In the genomic region with DNA sequence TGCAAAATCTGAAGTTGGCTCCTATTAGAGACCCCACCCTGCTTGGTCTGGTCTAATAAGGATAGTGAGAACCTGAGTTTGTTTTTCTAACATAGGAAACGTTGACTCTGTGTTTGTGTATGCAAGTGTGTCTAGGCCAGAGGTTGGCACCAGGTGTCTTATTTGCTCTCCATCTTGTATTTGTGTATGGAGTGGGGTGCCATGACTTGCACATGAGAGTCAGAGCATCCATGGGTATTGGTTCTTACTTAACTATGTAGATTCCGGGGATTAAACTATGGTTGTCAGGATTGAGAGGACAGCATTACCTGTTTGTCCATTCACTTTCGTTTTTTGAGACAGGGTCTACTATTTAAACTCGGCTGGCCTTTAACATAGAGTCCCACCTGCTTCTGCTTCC, we compare ENCODE assay signal across 24 mouse cellular contexts.
"Had no signal": no experiment of that assay in that cellular context is flagged by ENCODE, and none has a peak within 500 bp of the region (broad histone marks: within the 10 kb centered on the region; RNA-seq: fewer than 3 reads in every experiment).

No protein-coding gene starts in this region.

- H3K4me1 ChIP-seq: heart, embryonic 10.5 days; heart, embryonic 12.5 days; hindbrain, embryonic 15.5 days; intestine, embryonic 15.5 days; kidney, embryonic 15.5 days; limb, embryonic 13.5 days; limb, embryonic 15.5 days; liver, embryonic 12.5 days had no signal

- H3K27me3 ChIP-seq: heart, embryonic 12.5 days; hindbrain, embryonic 13.5 days; hindbrain, embryonic 15.5 days; intestine, embryonic 15.5 days; kidney, embryonic 15.5 days; limb, embryonic 13.5 days; limb, embryonic 15.5 days; liver, embryonic 12.5 days had no signal

- H3K4me3 ChIP-seq: heart, embryonic 10.5 days; heart, embryonic 12.5 days; hindbrain, embryonic 13.5 days; hindbrain, embryonic 15.5 days; intestine, embryonic 15.5 days; kidney, embryonic 15.5 days; limb, embryonic 13.5 days; limb, embryonic 15.5 days; liver, embryonic 12.5 days had no signal

- H3K27ac ChIP-seq: heart, embryonic 10.5 days; hindbrain, embryonic 13.5 days; hindbrain, embryonic 15.5 days; hindbrain, postnatal 0 days; intestine, embryonic 15.5 days; kidney, embryonic 15.5 days; kidney, postnatal 0 days; limb, embryonic 13.5 days; limb, embryonic 15.5 days; liver, embryonic 12.5 days; liver, embryonic 14.5 days had no signal

- ATAC-seq: hindbrain, postnatal 0 days; intestine, embryonic 15.5 days; liver, embryonic 12.5 days had no signal

- H3K4me2 ChIP-seq: heart, embryonic 12.5 days; hindbrain, embryonic 13.5 days; hindbrain, embryonic 15.5 days; intestine, embryonic 15.5 days; kidney, embryonic 15.5 days; limb, embryonic 13.5 days; limb, embryonic 15.5 days; liver, embryonic 12.5 days had no signal

- H3K9me3 ChIP-seq: heart, embryonic 10.5 days; heart, embryonic 12.5 days; hindbrain, embryonic 13.5 days; hindbrain, embryonic 15.5 days; intestine, embryonic 15.5 days; kidney, embryonic 15.5 days; limb, embryonic 13.5 days; limb, embryonic 15.5 days; liver, embryonic 12.5 days had no signal

- DNase-seq: gastrocnemius, postnatal 14 days; gastrocnemius, postnatal 36 days; heart, adult 18-20 months; heart, postnatal 10 days; kidney, adult 11 months; kidney, adult 2 months; kidney, adult 9 months; kidney, postnatal 14 days; kidney, postnatal 36 days; layer of hippocampus, adult 9-11 months; layer of hippocampus, postnatal 36 days; left cerebral cortex, postnatal 4 days had no signal

- H3K9ac ChIP-seq: heart, embryonic 12.5 days; hindbrain, embryonic 13.5 days; hindbrain, embryonic 15.5 days; intestine, embryonic 15.5 days; kidney, embryonic 15.5 days; limb, embryonic 13.5 days; limb, embryonic 15.5 days; liver, embryonic 12.5 days; liver, embryonic 14.5 days had no signal
